Mouse (Mus musculus): Measurements from ENCODE around the gene Hsd3b1.
"Not testable (repeated sequence)": the region's sequence is repeated elsewhere in the genome, so short reads cannot be mapped to it uniquely, and the experiment has no call there.

The Hsd3b1 gene

DNA sequence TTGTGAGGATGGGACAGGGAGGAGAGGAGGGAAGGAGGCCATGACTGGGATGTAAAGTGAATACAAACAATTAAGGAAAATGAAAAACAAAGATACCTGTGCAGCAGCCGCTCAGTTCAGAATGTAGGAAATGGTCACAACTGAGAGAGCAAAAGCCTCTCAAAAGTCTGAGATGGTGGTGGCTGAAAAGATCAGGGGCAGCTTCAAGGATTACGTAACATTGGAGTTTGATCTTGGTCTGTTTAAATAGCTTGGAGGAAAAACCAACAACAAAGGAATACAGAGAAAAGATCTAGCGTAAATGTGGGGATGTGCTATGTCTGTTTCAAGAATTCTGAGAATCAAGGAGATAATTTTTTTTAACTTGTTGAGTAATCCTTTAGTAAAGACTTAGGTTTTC lies at the start of gene Hsd3b1:
Gene Hsd3b1, minus strand, starts transcription at position 219 of the 400 bp plus-strand sequence.
- no peak for DNase-seq

GRCm38 (mm10) chr3:98897606-98898005 lies 38.0 kb upstream of the Hsd3b1 start:
- peak in 1 of 2 experiments; percentile 5 for DNase-seq

DNA sequence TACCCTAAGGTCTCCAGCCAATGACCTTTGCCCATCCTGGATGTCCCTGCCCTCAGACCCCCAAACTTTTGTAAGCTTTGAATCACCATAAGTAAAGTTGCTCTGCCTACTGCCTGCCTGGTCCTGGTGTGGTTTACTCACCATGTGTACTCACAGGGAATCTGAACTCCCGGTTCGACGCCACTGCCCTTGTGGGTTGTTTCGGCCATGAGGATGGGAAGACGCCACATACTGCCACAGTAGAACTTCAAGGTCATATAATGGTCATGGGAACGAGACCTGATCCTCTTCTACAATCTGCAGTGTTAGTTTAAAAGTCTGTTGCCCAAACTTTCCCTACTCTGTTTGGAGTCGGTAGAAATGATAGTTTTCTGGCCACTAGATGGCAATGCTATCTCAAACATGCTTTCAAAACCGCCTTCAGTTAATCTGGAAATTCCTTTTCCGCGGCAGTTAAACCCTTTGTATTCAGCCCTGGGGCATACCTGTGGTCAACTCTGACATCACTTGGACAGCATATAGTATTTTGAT lies 35.5 kb upstream of the Hsd3b1 start:
- DNase-seq, result peak in 1 of 2 experiments; percentile 38

GRCm38 (mm10) chr3:98893057-98893772 lies 33.6 kb upstream of the Hsd3b1 start, which contains the start of gene Hao2:
Gene Hao2 (minus strand): TSS chr3:98893239.
- DNase-seq, result peak in 1 of 2 experiments; percentile 56

DNA sequence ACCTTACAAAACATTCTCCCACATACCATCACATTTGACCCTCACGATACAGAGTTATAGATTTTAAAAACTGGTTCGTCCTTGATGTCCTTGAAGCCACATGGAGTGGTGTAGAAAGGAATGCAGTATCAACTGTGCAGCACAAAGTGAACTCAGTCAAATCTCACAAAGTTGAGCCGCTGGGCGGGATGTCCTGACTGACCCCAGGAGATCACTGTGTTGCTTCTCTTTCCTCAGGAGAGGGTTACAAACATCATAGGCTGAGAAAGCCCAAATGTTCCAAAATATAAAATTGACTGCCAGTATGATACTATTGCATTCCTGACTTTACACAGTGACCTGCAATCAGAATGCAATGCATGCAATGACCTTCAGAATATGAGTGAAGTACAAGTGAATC lies 30.8 kb upstream of the Hsd3b1 start:
- peak; percentile 28 to 45 for DNase-seq

DNA sequence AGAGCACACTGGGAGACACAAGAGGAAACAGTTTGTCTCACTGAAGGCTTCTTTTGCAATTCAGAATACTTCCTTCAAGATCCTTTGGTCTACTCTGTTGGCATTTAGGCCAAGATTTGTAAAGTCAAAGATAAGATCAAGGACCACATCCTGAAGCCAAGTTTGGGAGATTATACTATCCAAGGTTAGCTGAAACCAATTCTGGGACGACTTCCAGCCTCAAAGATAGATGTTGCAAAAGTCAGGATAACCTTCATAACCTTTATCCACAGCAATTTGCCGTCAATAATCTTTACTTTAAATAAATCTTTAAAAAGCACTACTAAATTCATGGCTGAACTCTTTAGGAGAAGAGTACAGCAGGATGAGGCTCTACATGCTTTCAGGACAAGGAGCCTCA lies 28.6 kb upstream of the Hsd3b1 start:
- no peak for DNase-seq

GRCm38 (mm10) chr3:98880831-98881230 lies 21.2 kb upstream of the Hsd3b1 start:
- DNase-seq, result no peak

- DNase-seq, result no peak
These were observed 20.6 kb upstream of the Hsd3b1 start for GRCm38 (mm10) chr3:98880216-98880615.

DNA sequence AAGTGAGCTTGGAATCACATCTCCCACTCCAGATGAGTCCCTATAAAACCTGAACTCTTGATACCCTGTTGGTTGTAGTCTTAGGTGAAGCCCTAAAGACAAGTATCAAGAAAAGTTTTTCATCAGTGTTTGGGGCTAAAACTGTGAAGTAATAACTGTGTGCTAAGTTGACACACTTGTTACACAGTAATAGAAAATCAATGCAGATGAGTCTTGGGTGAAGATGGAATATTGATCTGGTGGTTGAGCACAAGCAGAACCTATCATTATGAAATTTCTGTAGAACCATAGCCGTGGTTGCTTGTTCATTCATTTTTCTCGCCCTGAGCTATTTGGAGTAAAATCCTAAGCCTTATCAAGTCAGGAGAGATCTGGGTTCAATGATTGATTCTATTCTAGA lies 8.6 kb upstream of the Hsd3b1 start:
- DNase-seq, result no peak

DNA sequence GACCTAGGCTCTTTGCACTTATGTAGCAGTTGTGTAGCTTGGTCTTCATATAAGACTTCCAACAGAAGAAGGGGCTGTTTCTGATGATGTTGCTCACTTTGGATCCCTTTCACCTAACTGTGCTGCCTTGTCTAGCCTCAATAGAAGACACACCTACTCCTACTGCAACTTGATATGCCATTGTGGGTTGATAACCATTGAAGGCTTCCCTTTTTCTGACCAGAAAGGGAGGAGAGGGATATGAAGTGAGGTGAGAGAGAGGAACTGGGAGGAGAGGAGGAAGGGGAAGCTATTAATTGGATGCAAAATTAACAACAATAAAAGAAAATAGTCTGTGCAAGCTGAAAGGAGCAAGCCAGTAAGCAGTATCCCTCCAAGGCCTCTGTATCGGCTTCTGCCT lies 3.2 kb upstream of the Hsd3b1 start:
- no peak for DNase-seq

- no peak for DNase-seq
These were observed 1.5 kb downstream of the Hsd3b1 start for GRCm38 (mm10) chr3:98858051-98858450.

GRCm38 (mm10) chr3:98856892-98857291 lies 2.7 kb downstream of the Hsd3b1 start:
- DNase-seq, result no peak

DNA sequence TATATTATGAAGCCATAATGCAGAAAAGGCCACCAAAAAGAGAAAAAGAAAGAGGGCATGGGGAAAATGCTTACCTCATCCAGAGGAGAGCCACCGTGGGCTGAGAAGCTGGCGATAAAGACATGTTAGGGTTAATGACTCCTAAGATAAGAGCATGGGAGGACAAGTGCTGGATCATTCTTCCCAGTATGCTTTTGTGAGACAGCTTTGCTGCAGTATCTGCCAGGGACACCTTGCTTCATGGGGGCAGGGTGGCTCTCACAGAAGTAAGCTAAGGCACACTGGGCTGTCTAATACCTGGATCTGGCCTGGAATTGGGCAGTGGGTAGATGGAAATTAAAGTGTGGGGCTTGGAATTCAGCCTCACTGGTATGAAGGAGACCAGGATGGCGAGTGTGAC lies 4.4 kb downstream of the Hsd3b1 start:
- DNase-seq, result no peak

DNA sequence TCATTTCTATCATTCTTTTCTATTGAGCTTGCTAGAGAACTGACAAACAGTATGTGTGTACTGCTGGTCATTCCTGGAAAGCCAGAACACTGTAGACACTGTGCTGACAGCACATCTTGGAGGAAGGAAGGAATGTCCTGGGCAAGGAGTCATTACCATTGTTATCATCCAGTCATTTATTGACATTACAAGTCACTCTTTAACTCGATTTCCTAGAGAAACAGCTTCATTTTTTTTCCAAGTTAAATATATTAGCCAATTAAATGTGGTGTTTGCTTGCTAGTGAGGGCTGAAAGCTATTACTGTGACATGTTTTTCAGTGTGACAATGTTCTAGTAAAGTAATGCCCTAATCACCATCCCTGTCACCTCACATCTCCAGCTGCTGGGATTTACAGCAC lies 5.9 kb downstream of the Hsd3b1 start:
- peak in 1 of 2 experiments; percentile 4 for DNase-seq

DNA sequence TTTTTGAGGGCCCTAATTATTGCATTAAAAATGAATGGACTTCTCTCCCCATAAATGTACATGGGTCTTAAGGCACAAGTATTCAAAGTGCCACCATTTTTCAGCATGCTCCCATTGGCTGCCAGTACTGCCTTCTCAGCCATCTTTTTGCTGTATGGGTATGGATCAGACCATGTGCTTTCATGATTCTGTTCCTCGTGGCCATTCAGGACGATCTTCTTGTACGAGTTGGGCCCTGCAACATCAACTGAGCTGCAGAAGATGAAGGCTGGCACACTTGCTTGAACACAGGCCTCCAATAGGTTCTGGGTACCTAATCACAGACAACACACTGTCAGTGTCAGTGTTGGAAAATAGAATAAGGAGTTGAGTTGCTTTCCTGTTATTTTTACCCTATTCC lies 6.5 kb downstream of the Hsd3b1 start:
- DNase-seq, result no peak

GRCm38 (mm10) chr3:98852631-98853030 lies 7.0 kb downstream of the Hsd3b1 start:
- DNase-seq, result no peak

GRCm38 (mm10) chr3:98851853-98852252 lies 7.7 kb downstream of the Hsd3b1 start:
- DNase-seq, result no peak

DNA sequence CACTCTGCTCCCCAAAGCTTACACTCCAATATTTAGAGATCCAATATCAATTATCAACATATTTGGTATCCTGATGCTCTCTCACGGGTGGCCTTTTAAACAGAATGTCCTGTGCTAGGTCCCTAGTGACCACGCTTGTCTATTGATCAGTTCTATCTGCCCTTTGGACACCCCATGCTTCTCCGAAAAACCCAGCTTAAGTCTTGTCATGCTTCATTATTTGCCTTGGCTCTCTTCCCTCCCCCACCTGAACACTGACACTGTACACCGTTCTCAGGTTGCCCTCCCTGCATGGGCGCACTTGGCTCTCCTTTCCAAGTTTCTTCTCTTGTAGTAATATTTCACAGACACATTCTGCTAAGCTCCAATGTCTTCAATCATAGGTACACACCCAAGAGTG lies 9.3 kb downstream of the Hsd3b1 start:
- DNase-seq, result no peak

GRCm38 (mm10) chr3:98848898-98849297 lies 10.7 kb downstream of the Hsd3b1 start:
- no peak for DNase-seq

GRCm38 (mm10) chr3:98814101-98814670 lies 45.4 kb downstream of the Hsd3b1 start, which contains the start of gene Hsd3b6:
Gene Hsd3b6 (minus strand): TSS chr3:98814443.
- DNase-seq, result no peak

DNA sequence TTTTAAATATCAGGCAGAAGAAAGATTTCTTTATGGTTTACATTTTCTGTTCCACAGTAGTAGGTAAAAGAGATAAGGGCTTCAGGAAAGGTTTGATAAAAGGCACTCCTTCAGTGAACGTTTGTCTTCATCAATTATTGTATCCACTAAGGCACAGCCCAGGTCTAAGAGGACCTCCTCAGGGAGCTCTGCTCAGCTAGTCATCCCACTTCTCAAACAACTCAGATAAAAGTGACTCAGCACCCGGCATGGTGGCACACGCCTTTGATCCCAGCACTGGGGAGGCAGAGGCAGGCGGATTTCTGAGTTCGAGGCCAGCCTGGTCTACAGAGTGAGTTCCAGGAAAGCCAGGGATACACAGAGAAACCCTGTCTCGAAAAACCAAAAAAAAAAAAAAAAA lies 46.9 kb downstream of the Hsd3b1 start:
- not testable (repeated sequence) for DNase-seq

DNA sequence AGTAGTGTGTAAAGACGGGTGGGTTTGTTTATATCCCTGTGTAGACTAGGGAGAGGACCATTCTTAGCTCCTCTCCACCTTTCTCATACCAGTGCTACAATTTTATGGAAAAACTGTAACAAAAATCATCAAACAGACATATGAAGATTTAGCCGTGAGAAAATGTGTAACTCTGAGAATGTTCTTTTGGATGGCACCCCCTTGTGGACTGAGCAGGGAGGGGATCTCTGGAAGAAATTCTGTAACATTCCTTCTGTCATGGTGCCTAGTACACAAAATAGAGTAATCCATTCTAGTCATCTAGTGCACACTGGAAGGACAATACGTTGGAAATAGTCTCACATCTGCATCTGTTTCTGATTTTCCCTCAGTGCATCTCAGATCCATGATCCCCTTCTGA lies 54.6 kb downstream of the Hsd3b1 start:
- not testable (repeated sequence) for DNase-seq

All from kidney, postnatal 25 days (tissue).